Mouse (Mus musculus) stomach, postnatal 0 days (tissue): Measurements from ENCODE around the gene Ccdc7a.
"Not testable (repeated sequence)": the region's sequence is repeated elsewhere in the genome, so short reads cannot be mapped to it uniquely, and the experiment has no call there.

Source experiments
- CTCF ChIP-seq: IDR thresholded peaks from 2 replicates; pipeline ENCODE4 v1.5.1; 2016; ENCODE audit warnings: antibody characterized with exemption, low read depth, mild to moderate bottlenecking, moderate library complexity
- EP300 ChIP-seq: optimal IDR thresholded peaks from 2 replicates; pipeline ENCODE3; 2016; ENCODE audit warnings: antibody characterized with exemption

- TF ChIP-seq CTCF = peak; percentile 65
- TF ChIP-seq EP300 = not testable (repeated sequence)
Measured at GRCm38 (mm10) chr8:128941022-128941641, 124.2 kb downstream of the Ccdc7a start.
